Mouse (Mus musculus) CD4-positive naive resting alpha-beta T cell, adult 57 days (primary cell): ENCODE measurements around the gene Olfr330. TPM values are rescaled to one million over a fixed set of nuclear protein-coding genes. Genes with fewer than 3 reads are reported as not detected.

Experiments used
- total RNA-seq: library from RNA; stranded (reverse); gene quantifications from one replicate; pipeline ENCODE4 v1.2.4, GENCODE M21; 2023

Olfr330 gene
- not detected for total RNA-seq

GRCm38 (mm10) chr11:58534736-58535135 lies at the start of gene Olfr330:
Gene Olfr330 (minus strand): TSS chr11:58534836.

GRCm38 (mm10) chr11:58577430-58577829 lies 42.8 kb upstream of the Olfr330 start, which contains the start of gene Olfr325:
Gene Olfr325 (plus strand): TSS chr11:58577730.

GRCm38 (mm10) chr11:58570405-58570804 lies 35.8 kb upstream of the Olfr330 start, which contains the start of gene Olfr224:
Gene Olfr224 (minus strand): TSS chr11:58570553.

GRCm38 (mm10) chr11:58555536-58555935 lies 20.9 kb upstream of the Olfr330 start, which contains the start of gene Olfr328:
Gene Olfr328 (minus strand): TSS chr11:58555636.

GRCm38 (mm10) chr11:58546322-58546721 lies 11.7 kb upstream of the Olfr330 start, which contains the start of gene Olfr329-ps:
Gene Olfr329-ps (minus strand): TSS chr11:58546422.

GRCm38 (mm10) chr11:58502472-58502871 lies 32.2 kb downstream of the Olfr330 start, which contains the start of gene Olfr331:
Gene Olfr331 (minus strand): TSS chr11:58502572.

GRCm38 (mm10) chr11:58492455-58492854 lies 42.2 kb downstream of the Olfr330 start, which contains the start of gene Olfr332:
Gene Olfr332 (minus strand): TSS chr11:58492555.

Other genes with a start within 250 kb of the Olfr330 start
- gene Zfp692, start 227.8 kb downstream of the Olfr330 start, total RNA-seq, result 33.3 TPM
- 40.5 TPM for gene Zfp672, start 204.5 kb downstream of the Olfr330 start, total RNA-seq
- gene Sh3bp5l, start 204.1 kb downstream of the Olfr330 start, total RNA-seq, result 21.3 TPM
- gene Lypd8, start 155.8 kb downstream of the Olfr330 start, total RNA-seq, result not detected
- gene 1810065E05Rik, start 113.7 kb downstream of the Olfr330 start, total RNA-seq, result not detected
- not detected for gene Gm12253, start 102.3 kb downstream of the Olfr330 start, total RNA-seq
- not detected for gene Lypd9, start 81.9 kb downstream of the Olfr330 start, total RNA-seq
- not detected for gene Olfr30, start 72.6 kb downstream of the Olfr330 start, total RNA-seq
- not detected for gene Olfr332, start 42.3 kb downstream of the Olfr330 start, total RNA-seq
- gene Olfr331, start 32.3 kb downstream of the Olfr330 start, total RNA-seq, result not detected
- gene Olfr329-ps, start 11.6 kb upstream of the Olfr330 start, total RNA-seq, result not detected
- 0.53 TPM for gene Olfr328, start 20.8 kb upstream of the Olfr330 start, total RNA-seq
- gene Olfr224, start 35.7 kb upstream of the Olfr330 start, total RNA-seq, result not detected
- gene Olfr325, start 42.9 kb upstream of the Olfr330 start, total RNA-seq, result not detected
- not detected for gene Olfr324, start 60.3 kb upstream of the Olfr330 start, total RNA-seq
- gene 2210407C18Rik, start 81.2 kb upstream of the Olfr330 start, total RNA-seq, result not detected
- gene Olfr323, start 95.7 kb upstream of the Olfr330 start, total RNA-seq, result not detected
- not detected for gene Trim58, start 105.6 kb upstream of the Olfr330 start, total RNA-seq
- not detected for gene Olfr322, start 123.9 kb upstream of the Olfr330 start, total RNA-seq
- gene Olfr320, start 146.3 kb upstream of the Olfr330 start, total RNA-seq, result not detected
- not detected for gene Olfr319, start 164.3 kb upstream of the Olfr330 start, total RNA-seq
- 0.47 TPM for gene Olfr318, start 189.2 kb upstream of the Olfr330 start, total RNA-seq
- gene Olfr317, start 204.4 kb upstream of the Olfr330 start, total RNA-seq, result not detected
- not detected for gene Olfr316, start 217.9 kb upstream of the Olfr330 start, total RNA-seq
- not detected for gene Olfr315, start 238.4 kb upstream of the Olfr330 start, total RNA-seq
- gene Olfr314, start 248.1 kb upstream of the Olfr330 start, total RNA-seq, result not detected